Mouse (Mus musculus): ENCODE results near the gene Adk.

- TF ChIP-seq CTCF (IDR thresholded peaks at IDR 0.05; ENCODE audit: extremely low read depth, insufficient read depth, insufficient read length, insufficient replicate concordance) (no peak), POLR2A (IDR thresholded peaks at IDR 0.05; ENCODE audit: low read depth, low read length) (no peak)
Measured at GRCm38 (mm10) chr14:21052781-21053130, 382 bp downstream of the Adk start.

Measured in spleen, adult 2 months (tissue).